Mouse (Mus musculus) urinary bladder, postnatal 4 days (tissue): ENCODE data around the gene Actl11.
A peak's percentile ranks its signal among the peaks of the same experiment; 100 is the strongest.

Experiments
- DNase-seq, 2 experiments: peaks; one replicate each; pipeline ENCODE4 v3.0.0; 2021 to 2022; ENCODE audit warnings: low spot score in 2 of 2

Actl11 gene

DNA sequence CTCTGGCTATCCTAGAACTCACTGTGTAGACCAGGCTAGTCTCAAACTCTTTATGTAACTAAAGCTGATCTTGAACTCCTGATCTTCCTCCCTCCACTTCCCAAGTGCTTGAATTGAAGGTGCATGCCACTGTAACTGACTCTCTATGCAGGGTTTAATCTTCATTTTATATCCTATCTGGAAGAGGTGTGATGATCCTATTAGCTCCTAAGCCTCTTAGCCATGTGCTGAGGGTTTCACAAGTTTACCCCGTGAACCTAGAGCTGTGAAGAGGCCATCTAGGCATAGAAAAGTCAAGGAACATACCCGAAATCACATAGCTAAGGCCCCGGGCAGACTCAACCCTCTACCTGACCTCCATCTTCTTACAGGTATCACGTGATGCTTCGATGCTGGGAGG, 8.8 kb upstream of the Actl11 start:
- DNase-seq, result no peak

DNA sequence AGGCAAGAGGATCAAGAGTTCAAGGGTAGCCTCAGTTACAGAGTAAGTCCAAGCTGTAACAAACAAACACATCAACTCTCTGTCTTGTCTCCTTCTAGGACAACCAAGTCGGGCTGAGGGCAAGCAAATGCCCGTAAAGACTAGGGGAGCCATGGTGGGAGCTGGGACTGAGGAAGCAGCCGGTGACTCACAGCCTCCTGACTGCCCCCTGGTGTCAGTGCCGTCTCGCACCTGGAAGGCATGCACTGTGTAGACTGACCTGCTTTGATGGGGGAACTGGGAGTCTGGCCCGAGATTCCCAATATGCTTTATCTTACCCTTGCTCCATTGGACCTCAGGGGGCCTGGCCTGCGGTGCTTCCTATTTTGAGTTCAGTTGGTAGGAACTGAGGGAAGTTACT, 5.2 kb upstream of the Actl11 start:
- DNase-seq, result no peak

DNA sequence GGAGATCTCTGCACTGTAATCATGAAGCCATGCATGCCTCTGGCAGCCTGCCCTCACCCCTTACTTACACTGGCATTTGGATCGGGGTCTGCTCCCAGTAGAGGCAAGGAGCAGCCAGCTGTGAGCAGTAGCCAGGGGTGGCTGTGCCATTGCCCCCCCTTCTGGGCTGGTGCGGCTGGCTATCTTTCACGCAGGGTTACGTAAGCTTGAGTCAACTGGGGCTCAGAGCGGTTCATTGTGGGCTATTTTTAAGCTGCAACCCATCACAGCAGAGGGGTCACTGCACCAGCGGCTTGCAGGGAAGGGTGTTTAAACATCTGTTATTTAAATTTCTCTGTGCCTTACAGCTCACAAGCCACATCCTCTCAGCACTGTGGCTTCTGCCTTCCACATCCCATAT, 4.3 kb upstream of the Actl11 start:
- no peak for DNase-seq

DNA sequence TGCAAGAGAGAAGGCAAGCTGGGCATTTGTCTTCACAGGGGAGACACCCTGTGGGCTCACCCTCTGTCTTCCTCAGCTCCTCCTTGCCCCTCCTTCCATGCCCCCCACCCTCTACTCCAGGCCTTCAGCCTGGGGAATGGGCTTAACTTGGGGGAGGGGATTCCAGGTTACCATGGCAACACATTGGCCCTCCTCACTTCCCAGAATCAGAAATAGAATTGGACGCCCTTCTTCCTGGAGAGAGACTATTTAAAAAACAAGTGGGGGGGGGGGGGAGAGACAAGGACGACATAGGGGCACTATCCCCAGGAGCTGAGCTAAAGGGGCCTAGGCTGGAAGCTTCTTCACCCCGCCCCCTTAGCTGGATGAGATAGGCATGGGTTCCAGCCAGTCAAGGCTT, 3.0 kb upstream of the Actl11 start:
- DNase-seq, result no peak

DNA sequence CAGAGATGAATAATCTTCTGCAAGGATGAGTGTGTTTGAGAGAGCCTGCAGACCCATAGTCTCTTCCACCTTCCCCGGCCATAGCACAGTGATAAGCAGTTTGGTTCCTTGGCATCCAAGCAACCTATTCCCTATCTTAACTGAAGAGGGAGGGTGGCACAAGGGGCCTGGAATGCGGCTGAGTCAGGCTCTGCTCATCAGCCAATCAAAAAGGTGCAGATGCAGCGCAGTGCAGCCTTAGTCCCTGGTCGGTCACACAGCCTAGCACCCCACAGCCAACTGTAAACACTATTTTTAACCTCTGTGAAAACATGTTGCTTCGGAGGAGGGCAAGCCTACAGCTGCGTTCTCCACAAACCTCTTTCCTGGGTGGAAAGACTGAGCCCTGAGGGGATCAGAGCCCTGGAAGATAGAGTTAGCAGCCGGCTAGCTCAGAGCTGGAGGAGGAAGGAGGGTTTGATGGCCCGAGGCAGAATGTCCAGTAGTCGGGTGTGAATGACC, 1.3 kb upstream of the Actl11 start:
- DNase-seq, result no peak

DNA sequence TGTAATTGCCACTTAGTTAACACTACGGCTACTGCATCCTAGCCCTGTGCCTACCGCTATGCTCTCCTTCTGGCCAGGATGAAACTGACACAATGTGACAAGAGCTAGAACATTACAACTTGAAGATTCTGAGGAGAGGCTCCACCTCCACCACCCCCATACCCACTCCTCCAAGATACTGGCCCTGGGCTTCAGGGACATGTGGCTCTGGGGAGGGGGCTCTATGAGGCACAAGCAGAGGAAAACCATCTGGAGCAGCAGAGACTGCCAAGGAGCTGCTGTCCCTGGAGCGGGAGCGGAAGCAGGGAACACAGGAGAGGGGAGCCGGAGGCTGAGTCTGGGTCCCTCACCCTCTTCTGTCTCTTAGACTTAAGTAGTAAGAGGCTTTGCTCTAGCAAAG, 520 bp upstream of the Actl11 start:
- DNase-seq, result no peak

DNA sequence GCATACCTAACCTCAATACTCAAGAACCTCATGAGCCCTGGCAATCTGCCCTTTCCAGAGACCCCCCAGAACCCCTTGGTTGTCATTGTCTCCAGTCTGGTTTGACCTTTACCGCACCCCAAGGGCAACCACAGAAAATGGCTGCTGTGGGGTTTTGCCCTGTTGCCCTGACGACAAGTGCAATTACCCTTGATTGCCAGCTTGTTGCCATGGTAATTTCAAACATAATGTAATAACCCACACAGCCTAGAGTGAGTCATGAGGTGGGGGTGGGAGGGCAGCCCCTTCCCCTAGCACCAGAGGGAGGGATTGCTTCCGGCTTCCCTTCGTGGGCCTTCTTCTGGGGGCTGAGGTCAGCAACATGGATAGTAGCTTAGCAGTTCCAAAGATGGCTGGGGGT, 4.0 kb downstream of the Actl11 start:
- no peak for DNase-seq

DNA sequence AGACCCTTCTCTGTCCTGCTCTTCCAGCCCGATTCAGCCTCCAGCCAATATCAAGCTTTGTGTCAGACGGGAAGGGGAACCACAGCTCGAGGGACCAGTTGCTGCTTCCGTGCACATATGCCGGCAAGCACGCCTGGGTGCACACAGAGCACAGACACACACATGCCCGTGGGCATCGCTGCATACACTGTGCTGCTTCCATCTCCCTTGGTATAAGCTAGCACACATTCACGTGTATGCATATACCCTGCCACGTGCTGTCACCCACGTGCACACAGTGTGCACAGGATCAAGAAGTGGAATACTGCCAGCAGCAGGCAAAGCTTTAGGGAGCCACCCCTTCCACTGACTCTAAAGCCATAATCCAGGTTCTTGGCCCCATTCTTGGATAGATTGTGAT, 5.9 kb downstream of the Actl11 start:
- DNase-seq, result no peak

DNA sequence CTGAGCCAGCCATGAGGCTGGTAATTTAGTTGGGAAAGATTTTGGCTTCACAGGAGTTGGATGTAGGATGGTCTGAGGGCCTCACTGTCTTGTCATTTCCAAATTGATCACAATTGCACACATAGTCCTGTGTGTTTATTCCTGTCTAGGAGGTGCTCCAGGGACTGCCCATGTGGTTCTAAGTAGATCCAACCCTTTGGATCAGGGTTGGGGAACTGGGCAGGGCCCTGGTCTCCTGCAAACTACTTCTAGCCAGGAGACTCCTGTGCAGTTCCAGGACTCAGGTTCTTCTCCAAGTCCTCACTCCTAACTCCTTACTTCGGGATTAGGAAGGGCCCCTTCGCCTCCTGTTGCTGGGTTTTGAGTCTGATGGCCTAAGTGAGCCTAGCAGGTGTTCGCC, 7.1 kb downstream of the Actl11 start, which contains the start of gene Camkv:
TSS of gene Camkv (plus strand) at position 301 of the 400 bp plus-strand sequence.
- DNase-seq, result no peak

DNA sequence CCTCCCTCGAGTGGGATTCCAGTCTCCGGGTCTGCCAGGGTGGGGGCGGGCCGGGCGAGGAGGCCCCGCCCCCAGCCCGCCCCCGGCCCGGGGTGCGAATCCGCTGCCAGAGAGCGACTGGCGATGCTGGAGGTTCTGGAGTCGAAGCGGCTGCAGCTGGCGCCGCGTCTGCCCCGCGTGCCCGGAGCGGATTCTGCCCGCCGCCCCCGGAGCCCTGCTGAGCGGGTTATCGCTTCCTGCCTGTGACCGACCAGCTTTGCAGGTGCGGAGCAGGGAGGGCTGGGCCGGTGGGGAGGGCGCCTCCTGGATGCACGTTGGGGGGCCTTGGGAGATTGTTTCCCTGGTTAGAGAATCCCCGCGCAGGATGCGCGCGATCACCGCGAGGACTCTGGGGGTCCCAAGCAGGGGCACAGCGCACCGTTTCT, 7.5 kb downstream of the Actl11 start:
- DNase-seq, result no peak

DNA sequence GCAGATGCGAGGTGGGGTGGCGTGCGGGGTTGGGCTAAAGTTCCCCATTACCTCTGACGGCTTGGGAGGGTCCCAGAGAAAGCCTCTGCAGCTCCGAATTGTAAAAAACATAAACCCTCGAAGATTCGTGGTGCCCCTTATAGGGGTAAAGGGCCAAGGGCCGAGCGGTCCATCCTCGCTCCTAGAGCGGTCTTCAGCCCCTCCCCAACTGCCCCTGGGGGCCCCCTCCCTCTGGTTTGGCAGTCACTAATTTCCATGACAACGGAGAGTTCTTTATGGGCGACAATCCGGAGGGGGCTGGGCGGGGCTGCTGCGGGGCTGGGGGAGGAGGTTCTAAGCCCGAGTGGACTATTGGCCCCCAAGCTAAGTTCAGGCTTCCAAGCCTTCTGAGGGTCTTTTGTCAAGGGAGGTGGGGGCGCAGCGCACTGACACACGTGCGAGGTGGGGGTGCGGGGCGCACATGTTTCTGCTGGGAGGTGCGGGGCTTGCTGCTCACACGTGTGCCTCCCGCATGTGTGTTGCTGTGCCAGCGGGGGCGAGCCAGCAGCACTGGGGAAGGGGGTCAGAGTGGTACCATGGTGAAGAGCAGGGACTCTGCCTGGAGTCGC, 8.1 kb downstream of the Actl11 start:
- no peak for DNase-seq

DNA sequence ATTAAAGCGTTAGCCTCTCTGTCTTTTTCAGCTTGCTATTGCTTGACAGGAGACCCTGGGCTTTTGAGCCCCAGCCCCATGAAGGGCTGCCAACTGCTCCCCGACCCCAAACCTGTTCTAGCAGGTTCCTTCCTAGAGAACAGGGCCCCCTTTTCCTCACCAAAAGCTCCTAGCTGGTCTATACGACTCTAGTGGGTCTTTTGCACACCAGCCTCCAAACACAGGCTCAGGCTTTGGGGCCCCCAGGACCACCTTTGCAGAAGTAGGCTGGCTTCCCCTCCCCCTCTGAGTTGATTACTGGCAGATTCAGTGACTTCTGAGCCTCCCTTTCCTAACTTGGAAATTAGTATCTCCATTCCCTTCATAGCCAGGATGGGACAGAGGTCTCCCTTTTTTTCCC, 8.6 kb downstream of the Actl11 start:
- no peak for DNase-seq

DNA sequence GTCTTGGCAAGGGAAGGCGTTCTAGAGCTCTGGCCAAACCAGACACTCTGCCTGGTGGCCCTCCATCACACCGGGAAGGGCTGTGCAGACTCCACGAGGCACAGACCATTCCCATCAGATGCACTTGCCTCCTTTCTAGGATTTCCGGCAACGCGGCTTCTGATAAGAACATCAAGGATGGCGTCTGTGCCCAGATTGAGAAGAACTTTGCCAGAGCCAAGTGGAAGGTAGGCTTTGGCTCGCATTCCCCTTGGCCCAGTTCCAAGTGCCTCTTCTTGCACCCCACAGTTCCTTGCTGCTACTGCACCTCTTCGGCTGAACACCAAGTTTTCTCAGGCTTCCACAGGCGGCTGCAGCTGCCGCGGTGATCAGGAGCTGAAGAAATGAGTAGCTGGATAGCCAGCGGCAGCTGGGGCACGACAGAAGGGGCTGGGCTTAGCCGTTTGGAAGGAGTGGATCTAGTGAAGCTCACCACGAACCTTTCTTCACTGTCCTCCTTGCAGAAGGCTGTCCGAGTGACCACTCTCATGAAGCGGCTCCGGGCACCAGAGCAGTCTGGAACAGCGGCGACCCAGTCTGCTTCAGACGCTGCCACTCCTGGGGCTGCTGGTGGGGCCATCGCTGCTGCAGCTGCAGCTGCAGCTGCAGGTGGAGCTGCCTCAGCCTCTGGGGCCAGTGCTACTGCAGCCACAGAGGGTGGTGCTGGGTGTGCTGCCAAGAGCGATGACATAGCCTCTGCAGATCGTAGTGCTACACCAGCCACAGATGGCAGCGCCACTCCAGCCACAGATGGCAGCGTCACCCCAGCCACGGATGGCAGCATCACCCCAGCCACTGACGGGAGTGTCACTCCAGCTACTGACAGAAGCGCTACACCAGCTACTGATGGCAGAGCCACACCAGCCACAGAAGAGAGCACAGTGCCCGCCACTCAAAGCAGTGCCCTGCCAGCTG, 19.2 kb downstream of the Actl11 start:
- DNase-seq, result no peak

DNA sequence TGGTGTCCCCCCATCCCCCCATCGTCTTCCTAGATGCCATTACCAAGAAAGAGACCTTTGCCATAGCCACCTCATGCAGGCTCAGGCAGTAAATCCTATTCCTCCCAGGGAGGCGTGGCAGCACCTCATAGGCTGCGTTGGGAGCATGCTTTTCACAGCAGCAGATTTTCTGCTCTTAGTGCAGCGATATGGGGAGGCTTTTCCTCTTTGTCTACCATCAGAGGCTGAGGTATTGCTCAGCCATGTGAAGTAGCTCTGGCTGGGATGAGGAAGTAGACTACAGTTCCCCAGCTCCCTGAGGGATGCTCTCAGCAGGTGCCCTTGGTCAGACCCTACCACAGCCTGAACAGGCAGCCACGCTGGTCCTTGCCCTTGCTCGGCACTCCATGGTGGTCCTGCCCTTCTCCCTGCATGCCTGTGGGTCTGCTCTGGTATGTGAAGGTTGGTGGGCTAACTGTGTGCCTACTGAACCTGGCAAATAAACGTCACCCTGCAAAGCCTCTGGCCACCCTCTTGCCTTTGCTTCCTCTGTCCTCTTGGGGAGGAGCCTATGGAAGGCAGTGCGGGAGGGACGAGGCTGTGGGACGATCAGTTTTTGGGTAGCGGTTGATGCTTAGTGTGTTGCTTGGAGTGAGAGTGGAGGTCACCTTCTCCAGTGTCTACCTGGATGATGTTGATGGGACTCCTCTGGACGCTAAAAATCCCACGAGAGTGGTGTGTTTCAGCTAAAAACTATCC, 21.1 kb downstream of the Actl11 start:
- no peak for DNase-seq

DNA sequence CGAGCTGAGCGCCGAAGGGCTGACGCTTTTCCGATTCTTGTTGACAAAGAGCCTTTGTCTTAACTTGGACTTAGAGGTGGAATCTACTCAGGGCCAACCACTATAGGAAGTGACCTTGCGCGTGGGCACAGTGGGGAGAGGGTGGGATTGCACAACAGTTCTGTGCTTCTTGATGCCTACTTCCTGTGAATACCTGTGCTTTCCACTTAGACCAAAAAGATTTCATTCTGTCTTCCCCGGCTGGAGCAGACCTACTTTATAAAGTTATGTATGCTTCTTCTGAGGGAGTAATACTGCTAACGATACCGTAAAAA, 21.6 kb downstream of the Actl11 start, which contains the start of gene Traip:
TSS of gene Traip (plus strand) at position 215 of the 314 bp plus-strand sequence.
- no peak for DNase-seq

DNA sequence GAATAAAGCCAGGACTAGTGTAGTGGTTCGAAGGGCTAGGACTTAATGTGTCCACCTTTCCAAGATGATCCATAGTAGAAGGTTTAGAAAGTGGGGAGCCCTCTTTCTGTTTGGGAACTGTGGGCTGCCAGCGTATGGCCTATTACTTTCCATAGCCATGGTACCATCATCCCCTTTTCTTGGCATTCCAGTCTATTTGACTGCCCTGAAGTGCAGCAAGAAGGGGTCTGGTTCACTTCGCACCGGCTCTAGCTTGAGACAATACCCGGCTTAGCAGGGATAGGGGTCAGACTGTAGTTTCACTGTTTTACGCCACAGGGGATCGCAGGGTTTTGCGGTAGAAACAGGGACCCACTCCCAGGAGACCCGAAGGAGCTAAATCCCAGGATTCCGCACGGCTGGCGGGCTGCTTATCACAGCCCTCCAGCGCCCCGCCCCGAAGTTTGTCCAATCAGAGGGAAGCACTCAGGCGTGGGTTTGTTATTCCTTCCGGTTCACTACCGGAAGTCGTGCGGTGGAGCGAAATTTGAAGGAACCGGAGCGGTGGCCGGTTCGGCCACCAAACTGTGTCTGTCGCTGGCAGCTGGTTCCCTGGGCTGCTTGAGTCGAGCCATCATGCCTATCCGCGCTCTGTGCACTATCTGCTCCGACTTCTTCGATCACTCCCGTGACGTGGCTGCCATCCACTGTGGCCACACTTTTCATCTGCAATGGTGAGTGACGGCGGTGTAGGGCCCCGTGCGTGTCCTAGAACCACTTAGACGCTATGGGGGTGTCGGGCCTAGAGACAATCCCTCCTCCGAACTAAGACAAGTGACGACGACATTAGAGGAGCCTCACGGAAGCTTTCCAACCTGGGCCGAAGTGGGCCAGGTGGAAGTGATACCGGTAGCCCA, 22.4 kb downstream of the Actl11 start:
- peak; percentile 85 to 94 for DNase-seq

DNA sequence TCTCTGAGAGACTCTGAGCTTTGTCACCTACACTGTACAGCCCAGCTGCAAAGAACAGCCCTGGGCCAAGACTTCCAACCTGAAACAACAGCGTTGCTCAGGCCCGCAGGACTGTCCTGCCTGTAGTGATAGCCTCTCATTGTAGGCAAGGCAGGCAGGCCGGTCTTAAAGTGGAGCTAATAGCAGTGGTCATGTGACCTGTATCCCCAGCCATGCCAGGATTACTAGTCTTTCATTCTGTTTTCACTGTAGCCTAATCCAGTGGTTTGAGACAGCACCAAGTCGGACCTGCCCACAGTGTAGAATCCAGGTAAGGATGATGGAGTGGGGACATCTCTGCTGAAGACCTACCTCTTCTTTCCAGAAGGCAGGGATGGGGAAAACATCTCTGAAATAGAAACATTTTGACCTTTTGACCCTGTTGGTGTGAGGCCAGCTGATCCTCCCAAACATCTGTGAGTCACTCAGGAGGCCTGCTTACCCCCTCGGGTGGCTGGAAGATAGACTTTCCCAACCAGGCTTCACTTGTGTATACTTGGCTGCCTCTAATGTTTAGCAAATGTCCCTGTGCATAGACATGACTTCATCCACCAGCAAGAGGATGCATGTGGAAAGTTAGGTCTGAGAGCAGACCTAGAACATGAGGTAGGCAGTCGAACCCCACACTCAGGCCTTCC, 27.5 kb downstream of the Actl11 start:
- DNase-seq, result no peak

DNA sequence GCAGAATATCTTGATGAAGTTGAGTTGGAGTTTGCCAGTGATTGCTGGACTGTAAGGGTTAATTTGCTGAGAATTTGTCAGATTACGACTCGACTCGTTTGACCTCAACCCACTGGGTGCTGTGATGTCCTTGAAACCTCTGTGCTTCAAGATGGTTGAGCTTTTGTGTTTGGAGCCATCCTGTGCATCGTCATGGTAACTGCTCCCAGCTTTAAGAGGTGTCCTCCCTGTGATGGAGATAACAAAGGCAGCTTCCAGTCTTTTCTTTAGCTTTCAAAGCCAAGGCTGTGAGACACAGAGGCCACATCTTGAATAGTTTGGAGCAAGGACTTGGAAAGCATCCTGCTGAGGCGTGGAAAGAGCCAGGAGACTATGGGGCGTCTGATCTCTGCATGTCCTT, 28.9 kb downstream of the Actl11 start:
- no peak for DNase-seq

DNA sequence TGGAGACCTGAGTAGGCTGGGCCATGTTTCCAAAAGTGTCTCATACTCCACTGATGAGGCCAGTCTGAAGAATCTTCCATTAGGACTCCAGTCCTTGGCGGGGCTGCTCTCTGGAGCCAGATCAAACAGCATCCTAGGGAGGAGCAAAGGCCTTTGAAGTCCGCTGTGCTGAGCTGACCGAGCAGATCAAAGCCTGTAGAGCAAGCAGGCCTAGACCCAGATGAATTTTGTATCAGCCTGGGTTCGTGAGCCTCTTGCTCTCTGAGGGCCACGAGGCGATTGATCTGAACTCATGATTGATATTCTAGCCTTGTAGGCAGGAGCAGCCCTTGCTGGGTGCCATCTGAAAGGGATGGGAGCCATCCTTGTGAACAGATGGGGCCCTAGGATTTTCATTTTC, 31.6 kb downstream of the Actl11 start:
- no peak for DNase-seq

DNA sequence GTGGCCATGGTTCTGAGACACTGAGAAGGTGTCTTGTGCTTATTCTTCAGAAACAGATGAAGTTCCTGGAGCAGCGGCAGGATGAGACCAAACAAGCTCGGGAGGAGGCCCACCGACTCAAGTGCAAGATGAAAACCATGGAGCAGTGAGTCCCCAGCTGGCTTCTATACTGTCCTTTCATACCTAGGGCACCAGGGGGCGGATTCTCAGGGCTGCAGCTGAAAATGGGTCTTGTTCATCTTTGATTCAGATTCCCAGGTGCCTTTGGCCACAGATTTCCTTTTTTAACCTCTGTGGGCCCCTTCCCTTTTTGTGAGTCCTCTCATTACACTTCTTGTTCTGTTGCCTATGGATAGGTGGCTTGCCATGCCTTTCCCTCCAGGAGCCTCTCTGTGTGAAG, 32.7 kb downstream of the Actl11 start:
- no peak for DNase-seq

DNA sequence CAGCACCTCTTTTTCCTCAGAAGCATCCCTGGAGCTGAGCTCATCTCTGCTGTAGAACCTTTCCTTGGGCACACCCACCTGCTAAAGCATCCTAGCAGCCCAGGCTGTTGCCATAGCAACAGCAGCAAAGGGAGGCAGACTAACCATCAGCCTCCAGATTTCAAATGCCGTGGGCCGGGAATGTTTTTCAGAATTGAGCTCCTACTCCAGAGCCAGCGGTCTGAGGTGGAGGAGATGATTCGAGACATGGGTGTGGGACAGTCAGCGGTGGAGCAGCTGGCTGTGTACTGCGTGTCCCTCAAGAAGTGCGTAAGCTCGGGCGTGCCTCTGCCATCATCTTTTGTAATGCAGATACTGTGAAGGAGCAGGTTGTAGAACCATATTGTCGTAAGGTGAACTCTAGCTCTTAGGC, 33.1 kb downstream of the Actl11 start:
- no peak for DNase-seq
